Mouse (Mus musculus): ENCODE measurements around the gene Retnlb.

GRCm38 (mm10) chr16:48843671-48844386 is 27.2 kb downstream of the Retnlb start:
- no peak for TF ChIP-seq EP300 (IDR thresholded peaks at IDR 0.05; ENCODE audit: insufficient read depth, low read depth, low read length)
- no peak for TF ChIP-seq CTCF (IDR thresholded peaks at IDR 0.05; ENCODE audit: low read depth, low read length)

All from ES-Bruce4 (cell line).